Mouse (Mus musculus) forebrain, embryonic 11.5 days (tissue): ENCODE data around the gene Zdhhc5. TPM values are rescaled to one million over a fixed set of nuclear protein-coding genes. Genes with fewer than 3 reads are reported as not detected.
"Not testable (repeated sequence)": the region's sequence is repeated elsewhere in the genome, so short reads cannot be mapped to it uniquely, and the experiment has no call there.

Source experiments
- ATAC-seq: fragments of 200-750 bp; cut with Nextera tagmentation; replicated peaks from 2 replicates; pipeline ENCODE4 v1.8.0; 2017; ENCODE audit warnings: moderate TSS enrichment; ENCODE audit not compliant: low FRiP score
- DNase-seq: peaks from one replicate; pipeline ENCODE4 v3.0.0-alpha.2; 2017; ENCODE audit warnings: low spot score
- H3K27ac ChIP-seq: fragments of 300-500 bp; sonication (generic); 2 replicates; pipeline ENCODE4 v1.5.1; 2014; ENCODE audit warnings: low read depth, low read length
- H3K27me3 ChIP-seq: fragments of 300-500 bp; sonication (generic); 2 replicates; pipeline ENCODE4 v1.6.1; 2014; ENCODE audit warnings: mild to moderate bottlenecking, low read length, mixed read lengths; ENCODE audit not compliant: control insufficient read depth, insufficient read depth
- H3K36me3 ChIP-seq: fragments of 300-500 bp; sonication (generic); 2 replicates; pipeline ENCODE4 v1.6.1; 2014; ENCODE audit warnings: mild to moderate bottlenecking, low read length, moderate library complexity, mixed read lengths; ENCODE audit not compliant: control insufficient read depth, insufficient read depth
- H3K4me1 ChIP-seq: fragments of 300-500 bp; sonication (generic); replicated peaks from 2 replicates; pipeline ENCODE4 v1.6.1; 2014; ENCODE audit warnings: low read length, mixed read lengths; ENCODE audit not compliant: control insufficient read depth, insufficient read depth
- H3K4me2 ChIP-seq: fragments of 300-500 bp; sonication (generic); 2 replicates; pipeline ENCODE4 v1.6.1; 2014; ENCODE audit warnings: low read depth, mild to moderate bottlenecking, low read length, moderate library complexity, mixed read lengths; ENCODE audit not compliant: severe bottlenecking
- H3K4me3 ChIP-seq: fragments of 300-500 bp; sonication (generic); 2 replicates; pipeline ENCODE4 v1.5.1; 2014; ENCODE audit warnings: low read depth, low read length
- H3K9ac ChIP-seq: fragments of 300-500 bp; sonication (generic); 2 replicates; pipeline ENCODE4 v1.6.1; 2014; ENCODE audit warnings: low read length
- H3K9me3 ChIP-seq: fragments of 300-500 bp; sonication (generic); 2 replicates; pipeline ENCODE4 v1.6.1; 2016; ENCODE audit warnings: low read length, mixed read lengths; ENCODE audit not compliant: control insufficient read depth
- WGBS: fragments of 180-500 bp; shearing (Covaris S2); extraction: QIAGEN DNeasy Blood & Tissue Kit; methylation state at CpG from one replicate; pipeline ENCODE4 v1.1.7; 2014; 5-methylcytosine and 5-hydroxymethylcytosine counted together
- polyA plus RNA-seq: library from polyadenylated mRNA; unstranded; fragments of >200 nt; fragmentation: Nextera tagmentation; extraction: Ambion mirVana; gene quantifications from 2 replicates; pipeline ENCODE4 v1.2.1, GENCODE M21; 2014

Zdhhc5 gene
- polyA plus RNA-seq, 1 experiment from 2014 or later: 27.7 TPM

GRCm38 (mm10) chr2:84671535-84671934 is 43.4 kb downstream of the Zdhhc5 start:
- not testable (repeated sequence) for H3K4me2 ChIP-seq, H3K27ac ChIP-seq, H3K9ac ChIP-seq, H3K4me1 ChIP-seq, ATAC-seq, H3K27me3 ChIP-seq, DNase-seq, H3K4me3 ChIP-seq, H3K9me3 ChIP-seq
- 69% methylated on average over 4 of the region's 5 CpGs for WGBS
- peaks cover 10% of the 10 kb centered on the region; the same call in 1 of the 2 replicates for H3K36me3 ChIP-seq

GRCm38 (mm10) chr2:84670569-84670933 is 44.4 kb downstream of the Zdhhc5 start, which contains the start of gene Selenoh:
Gene Selenoh (minus strand): TSS chr2:84670770.
- under 1% methylated on average over 20 of the region's 20 CpGs for WGBS
- Histone ChIP-seq H3K27me3 (no peaks in the 10 kb centered on the region), H3K9me3 (no peaks in the 10 kb centered on the region), H3K27ac (peak within 1 kb of the TSS; percentile 94), H3K4me3 (peak within 1 kb of the TSS; percentile 90), H3K4me1 (peaks cover 3% of the 10 kb centered on the region; the same call in 1 of the 2 replicates), H3K4me2 (peak within 1 kb of the TSS; percentile 54), H3K36me3 (peaks cover 10% of the 10 kb centered on the region; the same call in 1 of the 2 replicates), H3K9ac (peak within 1 kb of the TSS; percentile 96)
- peak; percentile 94 for DNase-seq
- ATAC-seq: peak; percentile 96

GRCm38 (mm10) chr2:84669828-84670568 is 45.0 kb downstream of the Zdhhc5 start:
- Histone ChIP-seq H3K27me3 (no peaks in the 10 kb centered on the region), H3K4me3 (peak overlapping the region; percentile 90), H3K4me2 (peak overlapping the region; percentile 54), H3K9ac (peak overlapping the region; percentile 96), H3K4me1 (peaks cover 3% of the 10 kb centered on the region; the same call in 1 of the 2 replicates), H3K9me3 (no peaks in the 10 kb centered on the region), H3K36me3 (peaks cover 8% of the 10 kb centered on the region; the same call in 1 of the 2 replicates), H3K27ac (peak overlapping the region; percentile 94)
- DNase-seq: no peak
- ATAC-seq: peak; percentile 82
- 2% methylated on average over 39 of the region's 39 CpGs for WGBS

GRCm38 (mm10) chr2:84666081-84666480 is 48.9 kb downstream of the Zdhhc5 start:
- no peak for DNase-seq
- Histone ChIP-seq H3K9ac (no peak overlapping the region), H3K27ac (no peak overlapping the region), H3K27me3 (no peaks in the 10 kb centered on the region), H3K4me2 (no peak overlapping the region), H3K4me1 (peaks cover 3% of the 10 kb centered on the region; the same call in 1 of the 2 replicates), H3K36me3 (no peaks in the 10 kb centered on the region; the same call in 1 of the 2 replicates), H3K9me3 (no peaks in the 10 kb centered on the region), H3K4me3 (no peak overlapping the region)
- ATAC-seq: no peak
- 68% methylated on average over 12 of the region's 12 CpGs for WGBS

- Histone ChIP-seq H3K27me3 (no peaks in the 10 kb centered on the region), H3K9ac (no peak overlapping the region), H3K4me3 (no peak overlapping the region), H3K4me2 (no peak overlapping the region), H3K4me1 (no peaks in the 10 kb centered on the region), H3K9me3 (no peaks in the 10 kb centered on the region), H3K27ac (no peak overlapping the region), H3K36me3 (no peaks in the 10 kb centered on the region)
- 20% methylated on average over 2 of the region's 2 CpGs for WGBS
- DNase-seq (peak; percentile 60), ATAC-seq (peak; percentile 52)
These were observed 52.1 kb downstream of the Zdhhc5 start for GRCm38 (mm10) chr2:84662866-84663265.

- 64% methylated on average over 3 of the region's 3 CpGs for WGBS
- DNase-seq: no peak
- no peak overlapping the region for H3K4me3 ChIP-seq
These were observed 54.7 kb downstream of the Zdhhc5 start for GRCm38 (mm10) chr2:84660253-84660652.

GRCm38 (mm10) chr2:84658806-84659205 is 56.2 kb downstream of the Zdhhc5 start, which contains the start of gene Btbd18:
Gene Btbd18 (plus strand): TSS chr2:84659079.
- H3K36me3 ChIP-seq: no peaks in the 10 kb centered on the region
- WGBS: 93% methylated on average over 32 of the region's 32 CpGs
- H3K4me1 ChIP-seq: no peaks in the 10 kb centered on the region
- no peak within 1 kb of the TSS for H3K4me3 ChIP-seq
- H3K9ac ChIP-seq: no peak within 1 kb of the TSS
- H3K9me3 ChIP-seq: no peaks in the 10 kb centered on the region
- DNase-seq: no peak
- H3K27me3 ChIP-seq: no peaks in the 10 kb centered on the region
- no peak within 1 kb of the TSS for H3K27ac ChIP-seq
- ATAC-seq: 0 out of 2 replicates have a peak, but pooled peaks have one; percentile 17
- H3K4me2 ChIP-seq: no peak within 1 kb of the TSS

More at GRCm38 (mm10) chr2:84660253-84660652, 54.7 kb downstream of the Zdhhc5 start:
- Histone ChIP-seq H3K4me2 (no peak overlapping the region), H3K27ac (no peak overlapping the region), H3K36me3 (no peaks in the 10 kb centered on the region), H3K9me3 (no peaks in the 10 kb centered on the region), H3K27me3 (no peaks in the 10 kb centered on the region), H3K9ac (no peak overlapping the region), H3K4me1 (no peaks in the 10 kb centered on the region)
- no peak for ATAC-seq

- WGBS: 86% methylated on average over 1 of the region's 1 CpGs
- Histone ChIP-seq H3K36me3 (no peaks in the 10 kb centered on the region), H3K27ac (no peak overlapping the region), H3K9me3 (no peaks in the 10 kb centered on the region), H3K27me3 (no peaks in the 10 kb centered on the region), H3K4me2 (no peak overlapping the region), H3K4me3 (no peak overlapping the region), H3K4me1 (no peaks in the 10 kb centered on the region), H3K9ac (no peak overlapping the region)
- DNase-seq: no peak
- ATAC-seq: no peak
These were observed 59.1 kb downstream of the Zdhhc5 start for GRCm38 (mm10) chr2:84655864-84656263.
